Mouse (Mus musculus) left cerebral cortex, postnatal 25 days (tissue): ENCODE measurements around the gene Zc3h12b. TPM values are rescaled to one million over a fixed set of nuclear protein-coding genes. Genes with fewer than 3 reads are reported as not detected.

Source experiments
- DNase-seq, 2 experiments: peaks; one replicate each; pipeline ENCODE4 v3.0.0; 2022; ENCODE audit warnings: low spot score in 2 of 2, mixed read lengths in 1 of 2
- intact Hi-C: fragments of 180-260 bp; cut with DNase I; formaldehyde crosslinking; loops from one replicate; pipeline ENCODE4 v1.15.1; 2025
- total RNA-seq, 2 experiments: library from RNA; stranded (reverse); gene quantifications; 2 replicates each; pipeline ENCODE4 v1.2.3; 2021

The Zc3h12b gene
- total RNA-seq, 2 experiments from 2014 or later: 29.7 to 31.9 TPM

DNA sequence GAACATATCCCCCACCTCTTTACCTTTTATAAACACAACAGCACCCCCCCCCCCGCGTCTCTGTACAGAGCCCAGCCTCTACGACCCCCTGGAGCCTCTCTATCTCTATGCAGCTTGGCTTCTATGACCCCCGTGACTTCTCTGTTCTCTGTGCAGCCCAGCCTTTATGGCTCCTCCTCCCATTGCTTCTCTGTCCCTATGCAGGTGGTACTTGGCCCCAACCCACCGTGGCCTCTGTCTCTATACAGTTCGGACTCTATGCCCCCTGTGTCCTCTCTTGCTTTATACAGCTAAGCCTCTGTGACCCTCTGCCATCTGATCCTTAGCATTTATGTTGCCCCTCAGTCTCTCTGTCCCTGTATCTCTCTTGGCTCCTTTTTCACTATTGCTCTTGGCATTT lies 257.6 kb downstream of the Zc3h12b start:
- no peak for DNase-seq
- intact Hi-C loops: no loop called here

GRCm38 (mm10) chrX:95969936-95970335 lies 258.5 kb downstream of the Zc3h12b start:
- intact Hi-C loops: no loop called here
- no peak for DNase-seq

Other genes starting within 250 kb of the Zc3h12b start
- not detected for gene Asb12, start 153.7 kb upstream of the Zc3h12b start, total RNA-seq
- gene Pfn5, start 153.6 kb upstream of the Zc3h12b start, total RNA-seq: not detected
- gene Zc4h2, start 53.2 kb upstream of the Zc3h12b start, total RNA-seq: 10 to 100 TPM; 21.4 to 22.6 TPM
- 10 to 100 TPM; 50.4 to 61.6 TPM for gene Las1l, start 245.3 kb downstream of the Zc3h12b start, total RNA-seq